Mouse (Mus musculus): ENCODE results near the gene Eddm3b.

Gene Eddm3b

DNA sequence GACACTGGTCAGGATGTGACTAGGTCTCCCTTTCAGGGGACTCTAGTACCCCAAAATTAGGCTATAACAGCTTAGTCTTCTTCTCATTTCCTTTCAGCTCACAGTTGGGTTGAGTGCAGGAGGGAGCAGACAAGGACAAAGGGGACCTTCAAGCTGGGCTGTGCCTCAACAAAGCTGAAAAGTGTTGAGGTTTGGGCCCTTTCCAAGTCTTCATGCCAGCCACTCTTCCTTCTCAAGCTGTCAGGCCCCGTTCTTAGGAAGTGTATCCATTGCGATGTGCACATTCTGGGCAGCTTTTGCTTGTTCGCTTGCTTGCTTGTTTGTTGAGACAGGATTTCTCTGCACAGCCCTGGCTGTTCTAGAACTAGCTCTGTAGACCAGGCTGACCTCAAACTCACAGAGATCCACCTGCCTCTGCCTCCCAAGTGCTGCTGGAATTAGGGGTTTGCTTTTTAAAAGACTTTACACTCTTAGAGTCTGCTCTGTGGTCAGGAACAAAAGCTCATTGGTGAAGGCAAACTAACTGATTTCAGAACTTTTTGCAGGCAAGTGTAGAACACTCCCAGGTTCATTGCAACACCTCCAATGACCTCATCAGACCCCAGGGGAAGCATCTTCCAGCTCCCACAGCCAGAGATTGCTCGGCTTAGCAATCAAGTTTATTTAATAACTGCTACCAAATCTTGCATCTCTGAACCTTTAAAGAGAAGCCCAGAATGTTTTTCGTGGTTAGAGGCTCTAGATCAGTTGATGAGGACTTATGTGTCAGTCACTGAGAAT is 19.9 kb upstream of the Eddm3b start:
- no peak for DNase-seq (ENCODE audit: low spot score)

DNA sequence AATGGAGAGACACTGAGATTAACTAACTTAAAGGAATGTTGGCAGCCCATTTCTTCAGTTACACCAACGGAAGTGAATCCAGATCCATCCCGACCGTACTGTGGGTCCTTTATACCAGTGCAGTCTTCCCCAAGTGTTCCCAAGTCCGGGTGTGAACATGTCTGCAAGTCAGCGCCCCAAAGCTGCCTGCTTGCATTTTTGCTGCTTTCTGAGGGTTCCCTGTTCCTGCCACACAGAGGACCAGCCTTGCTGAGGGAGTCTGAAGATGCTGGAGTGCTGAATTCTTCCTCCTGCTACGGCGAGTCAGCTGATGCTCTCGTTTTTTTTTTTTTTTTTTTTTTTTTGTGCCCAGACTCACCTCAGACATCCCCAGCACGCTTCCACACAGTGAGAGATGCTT is 19.3 kb upstream of the Eddm3b start:
- no peak for DNase-seq (ENCODE audit: low spot score)

DNA sequence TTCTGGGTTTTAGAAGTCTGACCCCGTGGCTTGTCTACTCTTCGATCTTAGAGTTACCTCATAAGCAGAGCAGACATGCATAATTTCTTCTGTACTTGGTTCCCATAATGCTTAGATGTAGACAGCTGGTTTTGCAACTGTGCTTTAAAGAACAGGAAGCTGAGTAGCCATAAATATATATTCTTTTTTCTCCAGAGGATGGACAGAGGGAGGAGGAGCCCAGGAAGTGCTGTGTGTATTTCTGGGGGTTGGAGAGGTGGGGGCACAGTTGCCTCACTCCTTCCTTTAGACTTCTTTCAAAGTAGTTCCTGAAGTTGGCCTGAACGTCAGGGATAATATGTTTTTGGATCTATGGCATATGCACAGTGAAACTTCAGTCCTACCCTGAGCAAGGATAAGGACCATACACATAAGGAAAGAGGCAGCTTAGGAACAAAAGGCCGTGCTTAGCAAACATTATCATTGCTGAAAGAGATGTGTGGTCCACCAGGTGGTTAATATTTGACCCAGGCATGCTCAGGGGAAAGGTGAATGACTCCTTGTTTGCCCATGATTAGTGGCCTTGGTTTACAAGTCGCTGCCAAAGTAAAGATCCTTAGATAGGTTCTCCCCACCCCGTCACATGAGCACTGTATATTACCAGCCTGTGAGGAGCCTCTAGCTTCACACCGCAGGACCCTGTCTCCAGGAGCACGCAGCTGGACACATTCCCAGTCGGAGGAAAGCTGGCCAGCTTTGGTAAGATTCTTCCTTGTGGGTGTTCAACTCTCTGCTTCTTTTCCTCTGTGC is 18.3 kb upstream of the Eddm3b start:
- DNase-seq (ENCODE audit: low spot score), result no peak

DNA sequence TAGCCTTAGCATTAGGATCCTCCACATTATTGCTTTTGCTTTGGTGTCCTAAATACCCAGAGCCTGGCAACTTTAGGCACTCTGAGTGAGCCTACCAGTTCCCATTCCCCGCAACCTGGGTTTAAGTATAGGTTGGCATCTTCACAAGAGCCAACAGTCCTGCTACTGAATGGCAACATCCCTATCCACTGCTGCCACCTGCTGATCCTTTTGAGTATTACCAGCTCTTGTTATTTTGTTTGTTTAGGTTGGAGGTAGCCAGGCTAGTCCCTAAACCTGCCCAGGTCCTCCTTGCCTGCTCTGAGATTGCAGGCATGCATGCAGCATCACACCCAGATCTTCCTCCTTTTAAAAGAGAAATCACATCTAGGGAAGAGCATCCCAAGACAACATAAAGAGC is 15.9 kb upstream of the Eddm3b start:
- peak; percentile 78 for DNase-seq (ENCODE audit: low spot score)

DNA sequence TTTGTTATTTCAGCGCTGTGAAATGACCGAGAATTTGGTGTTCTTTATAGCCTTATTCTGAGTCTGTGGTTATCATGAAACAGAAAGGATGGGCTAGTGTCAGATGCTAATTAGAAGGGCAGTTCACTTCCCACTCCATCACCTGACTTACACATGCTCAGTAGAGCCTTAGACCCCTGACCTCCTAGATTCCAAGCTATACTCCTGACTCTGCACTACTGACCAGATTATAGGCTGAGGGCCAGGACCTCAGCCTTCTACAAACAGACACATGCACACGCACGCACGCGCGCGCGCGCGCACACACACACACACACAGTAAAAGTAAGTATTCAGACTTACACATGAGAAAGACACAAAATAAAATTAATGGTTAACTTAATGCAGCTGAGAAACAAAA is 15.3 kb upstream of the Eddm3b start:
- DNase-seq (ENCODE audit: low spot score), result no peak

DNA sequence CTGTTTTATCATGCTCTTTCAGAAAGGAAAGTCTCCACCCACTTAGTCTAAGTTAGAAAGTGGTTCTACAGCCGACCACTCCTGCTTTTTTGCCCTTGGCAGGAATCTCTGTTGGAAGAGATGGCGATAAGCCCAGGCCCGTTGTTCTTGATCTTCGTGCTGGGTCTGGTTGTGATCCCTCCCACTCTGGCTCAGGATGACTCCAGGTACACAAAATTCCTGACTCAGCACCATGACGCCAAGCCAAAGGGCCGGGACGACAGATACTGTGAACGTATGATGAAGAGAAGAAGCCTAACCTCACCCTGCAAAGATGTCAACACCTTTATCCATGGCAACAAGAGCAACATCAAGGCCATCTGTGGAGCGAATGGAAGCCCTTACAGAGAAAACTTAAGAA is 12.9 kb upstream of the Eddm3b start:
- DNase-seq (ENCODE audit: low spot score), result no peak

DNA sequence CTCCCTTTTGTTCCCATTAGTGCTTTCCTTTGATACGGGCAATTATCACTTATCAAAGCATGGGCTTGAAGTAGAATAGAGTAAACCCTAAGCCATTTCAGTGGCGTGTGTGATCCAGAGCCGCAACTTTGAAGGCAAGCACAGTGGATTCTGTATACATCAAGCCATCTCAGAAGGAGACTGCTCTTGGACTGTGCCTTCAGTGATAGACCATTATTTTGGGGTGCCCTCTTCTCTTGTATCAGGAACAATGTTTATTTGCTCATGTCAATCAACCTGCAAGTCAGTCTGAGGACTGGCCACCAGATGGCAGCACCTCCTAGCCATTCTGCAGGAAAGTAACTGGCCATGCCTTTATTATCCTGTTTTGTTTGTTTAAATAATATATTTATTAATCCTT is 11.0 kb upstream of the Eddm3b start:
- peak; percentile 83 for DNase-seq (ENCODE audit: low spot score)

DNA sequence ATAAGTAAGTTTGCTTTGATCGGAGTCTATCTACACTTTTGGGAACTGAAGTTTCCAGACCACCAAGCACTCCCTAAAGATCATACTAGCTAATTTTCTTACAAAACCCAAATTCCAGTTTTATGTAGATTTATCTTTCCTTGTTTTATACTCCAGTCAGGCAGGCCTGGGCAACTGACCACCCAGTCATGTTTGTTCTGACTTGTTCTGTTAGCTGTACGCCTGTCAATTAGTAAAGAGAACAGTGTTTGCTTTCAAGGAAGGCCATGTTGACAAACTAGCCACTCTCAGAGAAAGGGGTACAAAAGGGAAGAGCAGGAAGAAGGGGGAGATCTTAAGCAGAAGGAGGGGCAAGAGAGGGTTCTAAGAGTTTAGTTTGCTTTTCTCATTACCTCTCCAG is 9.9 kb upstream of the Eddm3b start:
- no peak for DNase-seq (ENCODE audit: low spot score)

DNA sequence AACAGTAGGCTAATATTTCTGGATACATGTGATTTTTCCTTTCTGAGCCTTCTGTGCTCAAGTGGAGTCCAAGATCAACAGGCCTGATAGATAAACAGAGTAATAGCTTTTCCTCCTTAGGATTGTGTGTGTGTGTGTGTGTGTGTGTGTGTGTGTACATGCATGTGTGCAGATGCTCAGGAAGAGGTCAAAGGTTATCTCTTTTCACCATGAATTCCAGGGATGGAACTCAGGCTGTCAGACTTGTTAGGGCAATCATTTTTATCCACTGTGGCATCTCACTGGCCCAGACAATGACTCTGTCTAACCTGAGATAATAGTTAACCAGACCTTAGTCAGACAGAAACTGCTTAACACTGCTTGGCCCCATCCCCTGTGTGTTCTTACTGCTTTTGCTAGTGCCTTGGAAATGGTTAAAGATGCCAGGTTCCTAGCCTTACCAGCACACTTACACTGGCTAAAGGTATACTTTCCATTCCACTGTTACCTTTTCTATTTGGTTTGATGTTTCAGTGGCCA is 7.7 kb upstream of the Eddm3b start:
- DNase-seq (ENCODE audit: low spot score), result no peak

DNA sequence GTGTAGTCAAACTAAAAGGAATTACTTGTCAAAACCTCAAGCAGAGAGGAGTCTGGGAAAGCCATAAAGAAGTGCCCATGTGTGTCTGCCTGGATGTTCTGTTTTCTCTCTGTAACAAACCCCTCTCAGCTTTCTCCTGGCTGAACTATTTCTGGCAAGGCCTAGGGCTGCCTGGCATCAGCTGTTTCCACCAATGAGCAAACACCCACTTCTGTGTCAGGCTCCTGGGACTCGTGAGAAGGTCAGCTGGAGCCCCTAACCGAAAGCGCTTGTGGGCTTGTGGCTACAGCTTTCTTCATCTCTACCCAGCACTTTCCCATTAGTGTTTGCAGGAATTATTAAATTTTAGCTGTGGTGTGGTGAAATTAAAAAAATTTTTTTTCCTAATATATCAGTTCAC is 2.3 kb upstream of the Eddm3b start:
- DNase-seq (ENCODE audit: low spot score), result no peak

DNA sequence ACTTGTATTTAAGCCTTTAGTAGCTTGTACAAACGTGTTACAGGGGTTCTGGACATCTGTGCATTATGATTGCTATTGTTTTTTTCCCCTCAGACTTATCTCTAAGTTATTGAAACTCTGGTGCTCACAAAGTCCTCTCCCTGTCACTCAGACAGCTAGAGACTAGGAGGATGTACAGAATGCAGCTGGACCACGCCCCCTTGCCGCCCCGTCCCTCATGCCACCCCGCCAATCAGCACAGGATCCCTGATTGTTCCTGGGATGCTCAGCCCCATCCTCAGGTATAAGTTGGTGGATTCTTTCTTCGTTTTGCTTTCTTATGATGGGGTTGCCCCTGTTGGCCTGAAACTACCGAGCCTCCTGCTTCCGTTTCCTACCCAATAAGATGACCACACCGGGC is 750 bp upstream of the Eddm3b start:
- no peak for DNase-seq (ENCODE audit: low spot score)

DNA sequence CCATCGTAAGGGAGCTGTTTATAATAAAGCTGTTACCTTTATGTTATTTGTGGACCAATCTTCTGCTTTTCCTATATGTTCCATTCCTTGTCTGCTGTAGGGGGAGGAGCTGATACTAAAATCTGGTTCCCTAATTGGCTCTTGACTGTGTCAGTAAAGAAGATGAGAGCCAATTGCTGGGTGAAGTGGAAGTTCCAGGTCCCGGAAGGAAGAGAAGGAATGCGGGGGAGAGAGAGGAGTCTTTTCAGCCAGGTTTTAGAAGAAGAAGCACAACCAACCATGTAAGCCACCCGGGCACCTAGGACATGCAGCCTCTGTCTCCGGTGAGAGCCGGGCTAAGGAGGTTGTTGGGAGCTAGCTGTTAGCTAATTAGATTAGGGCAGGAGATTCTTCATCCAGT is 11.5 kb downstream of the Eddm3b start:
- no peak for DNase-seq (ENCODE audit: low spot score)

DNA sequence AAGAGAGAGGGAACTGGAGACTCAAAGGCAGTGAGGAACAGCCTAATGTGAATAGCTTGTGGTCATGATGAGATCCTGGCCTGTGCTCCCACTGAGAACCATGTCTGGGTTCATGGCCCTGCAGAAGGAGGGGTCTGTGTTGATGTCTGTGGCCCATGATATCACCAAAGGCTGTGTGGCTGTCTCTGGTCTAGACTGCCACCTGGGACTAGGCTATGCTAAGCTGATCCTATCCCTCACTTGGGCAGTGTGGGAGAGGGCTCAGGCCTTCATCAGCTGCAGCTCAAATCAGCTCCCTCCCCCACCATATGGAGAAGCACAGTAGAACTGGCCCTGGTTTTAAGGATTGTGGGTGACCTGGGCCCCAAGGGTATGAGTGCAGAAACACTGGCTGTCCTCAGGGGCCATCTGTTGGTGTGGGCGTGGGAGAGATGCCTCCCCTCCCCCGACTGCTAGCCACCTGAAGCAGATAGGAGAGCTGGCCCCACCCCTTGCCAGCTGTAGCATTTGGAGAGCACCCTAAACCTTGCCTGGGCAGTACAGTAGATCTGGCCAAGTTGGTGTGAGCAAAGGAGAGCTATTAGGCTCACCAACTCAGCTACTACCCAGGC is 13.5 kb downstream of the Eddm3b start:
- no peak for DNase-seq (ENCODE audit: low spot score)

DNA sequence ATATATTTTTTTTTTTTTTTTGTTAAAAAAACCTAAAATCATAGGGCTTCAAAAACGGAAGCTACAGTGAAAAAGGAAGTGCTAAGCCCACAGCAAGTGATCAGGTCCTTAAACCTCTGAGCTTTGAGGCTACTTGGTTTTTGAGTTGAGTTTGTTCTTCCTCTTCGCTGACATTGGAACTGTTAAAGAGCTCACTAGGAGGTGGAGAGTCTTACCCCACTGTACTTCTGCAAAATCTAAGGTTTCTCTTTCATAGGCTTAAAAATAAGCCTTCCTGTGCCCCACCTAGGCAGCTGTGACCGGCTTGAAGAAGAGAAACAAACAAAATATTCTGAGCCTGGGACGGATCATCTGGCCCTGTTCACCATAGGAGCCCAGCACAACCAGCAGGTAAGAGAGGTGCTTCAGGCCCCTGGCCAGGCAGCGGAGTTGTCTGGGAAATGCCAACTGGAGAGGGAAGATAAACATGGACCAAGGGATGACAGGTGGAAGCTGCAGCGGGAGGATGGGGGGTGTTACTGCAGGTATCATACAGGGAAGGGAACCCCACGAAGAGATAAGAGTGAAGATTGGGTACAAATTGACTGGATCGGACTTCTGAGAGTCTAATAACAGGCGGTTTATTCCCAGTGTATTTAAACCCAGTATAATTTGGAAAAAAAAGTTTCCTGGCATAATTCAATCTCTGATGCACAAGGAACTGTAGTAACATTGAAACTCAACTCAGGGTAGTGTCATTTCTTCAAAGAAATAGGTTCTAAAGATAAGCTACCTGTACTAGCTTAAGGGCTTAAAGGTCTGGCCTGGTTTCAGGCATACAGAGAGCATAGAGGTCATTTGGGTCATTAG is 14.8 kb downstream of the Eddm3b start:
- DNase-seq (ENCODE audit: low spot score), result no peak

DNA sequence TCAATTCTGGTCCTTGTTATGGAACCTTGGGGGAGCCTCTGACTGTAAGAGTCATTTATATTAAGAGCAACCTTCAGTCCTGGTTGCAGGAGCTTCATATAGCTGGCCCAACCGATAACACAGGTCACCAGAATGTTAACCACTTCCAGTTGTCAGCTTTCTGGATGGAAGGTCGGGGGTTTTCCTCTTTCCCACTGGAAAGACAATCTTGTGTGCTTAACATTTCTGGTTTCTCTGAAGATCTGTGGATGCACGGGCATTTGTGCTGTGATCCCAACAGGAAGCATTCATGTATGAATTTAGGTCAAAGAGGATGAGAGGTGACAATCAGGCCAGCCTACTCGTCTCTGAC is 15.4 kb downstream of the Eddm3b start:
- DNase-seq (ENCODE audit: low spot score), result no peak

DNA sequence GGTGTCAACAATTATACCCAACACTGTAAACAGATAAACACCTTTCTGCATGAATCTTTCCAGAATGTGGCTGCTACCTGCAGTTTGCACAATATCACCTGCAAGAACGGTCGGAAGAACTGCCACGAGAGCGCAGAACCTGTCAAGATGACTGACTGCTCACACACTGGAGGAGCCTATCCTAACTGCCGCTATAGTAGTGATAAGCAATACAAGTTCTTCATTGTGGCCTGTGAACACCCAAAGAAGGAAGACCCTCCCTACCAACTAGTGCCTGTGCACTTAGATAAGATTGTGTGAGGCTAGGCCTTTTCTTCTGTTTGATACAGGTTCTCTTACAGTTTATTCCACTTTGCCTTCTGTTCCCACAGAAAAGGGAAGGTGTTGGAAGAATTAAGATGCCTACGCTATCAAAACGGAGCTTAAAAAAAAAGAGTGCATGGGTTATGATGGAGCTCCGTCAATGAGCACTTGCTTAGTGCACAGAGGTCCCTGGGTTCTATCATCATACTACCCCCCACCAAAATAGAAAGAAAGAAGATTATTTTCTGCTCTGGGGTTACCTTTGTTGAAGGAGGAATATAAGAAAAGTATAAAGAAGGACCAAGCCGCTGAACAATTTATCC is 16.2 kb downstream of the Eddm3b start:
- DNase-seq (ENCODE audit: low spot score), result no peak

DNA sequence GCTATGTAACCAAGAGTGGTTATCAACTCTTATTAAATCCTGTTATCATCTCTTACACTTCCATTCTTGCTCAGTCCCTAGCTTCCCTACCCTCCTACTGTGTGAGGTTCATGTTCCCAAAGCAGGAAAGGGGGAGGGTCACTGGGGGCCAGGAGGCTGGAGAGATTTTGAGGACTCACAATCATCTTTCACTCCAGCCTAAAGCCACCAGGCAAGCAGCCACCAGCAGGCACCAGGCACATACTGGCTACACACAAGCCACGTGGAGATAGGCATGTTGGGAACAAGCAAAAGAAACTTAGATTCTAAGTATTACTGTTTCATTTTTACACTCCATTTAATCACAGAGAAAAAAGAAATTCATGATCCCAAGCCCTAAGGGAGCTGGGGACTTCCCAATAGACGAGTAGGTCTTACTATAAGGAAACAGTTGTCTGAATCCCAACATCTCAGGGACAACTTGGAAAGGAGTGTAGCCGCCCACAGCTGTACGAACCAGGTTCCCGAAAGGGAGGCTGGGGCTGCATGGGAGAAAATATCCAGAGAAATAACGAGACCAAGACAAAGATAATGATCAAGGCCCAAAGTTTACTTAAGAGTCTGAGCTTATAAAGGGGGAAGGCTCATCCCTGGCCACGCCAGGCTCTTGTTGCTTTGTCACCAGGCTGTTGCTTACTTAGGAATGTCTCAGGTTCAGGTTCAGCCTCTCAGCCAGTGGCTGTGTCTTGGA is 17.0 kb downstream of the Eddm3b start:
- DNase-seq (ENCODE audit: low spot score), result no peak

DNA sequence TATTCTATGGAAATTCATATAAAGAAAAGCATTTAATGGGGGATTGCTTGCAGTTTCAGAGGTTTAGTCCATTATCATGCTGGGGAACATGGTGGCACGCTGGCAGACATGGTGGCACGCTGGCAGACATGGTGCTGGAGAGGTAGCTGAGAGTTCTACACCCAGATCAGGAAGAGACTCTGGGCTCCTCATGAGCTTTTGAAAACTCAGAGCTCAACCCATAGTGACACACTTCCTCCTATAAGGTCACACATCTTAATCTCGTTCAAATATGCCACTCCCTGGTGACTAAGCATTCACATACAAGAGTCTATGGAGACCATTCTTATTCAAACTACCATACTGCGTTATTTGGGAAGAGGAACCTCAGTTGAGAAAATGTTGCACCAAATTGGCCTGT is 18.1 kb downstream of the Eddm3b start:
- no peak for DNase-seq (ENCODE audit: low spot score)

DNA sequence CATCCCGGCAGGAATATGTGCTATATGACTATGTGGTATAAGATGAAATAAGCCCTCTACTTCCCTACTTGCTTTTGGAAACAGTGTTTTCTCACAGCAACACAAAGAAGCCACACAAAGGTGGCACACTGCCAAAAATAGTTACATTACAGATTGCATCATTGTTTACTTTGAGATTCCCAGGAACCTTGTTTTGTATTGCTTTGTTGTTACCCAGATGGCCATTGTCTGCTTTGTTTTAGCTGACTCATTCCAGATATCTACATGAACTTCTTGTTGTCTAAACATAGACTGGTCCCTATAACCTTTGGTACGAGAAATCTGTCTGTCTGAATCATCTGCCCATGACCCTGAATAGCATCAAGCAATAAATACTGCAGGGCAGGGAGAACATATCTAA is 26.1 kb downstream of the Eddm3b start:
- DNase-seq (ENCODE audit: low spot score), result no peak

DNA sequence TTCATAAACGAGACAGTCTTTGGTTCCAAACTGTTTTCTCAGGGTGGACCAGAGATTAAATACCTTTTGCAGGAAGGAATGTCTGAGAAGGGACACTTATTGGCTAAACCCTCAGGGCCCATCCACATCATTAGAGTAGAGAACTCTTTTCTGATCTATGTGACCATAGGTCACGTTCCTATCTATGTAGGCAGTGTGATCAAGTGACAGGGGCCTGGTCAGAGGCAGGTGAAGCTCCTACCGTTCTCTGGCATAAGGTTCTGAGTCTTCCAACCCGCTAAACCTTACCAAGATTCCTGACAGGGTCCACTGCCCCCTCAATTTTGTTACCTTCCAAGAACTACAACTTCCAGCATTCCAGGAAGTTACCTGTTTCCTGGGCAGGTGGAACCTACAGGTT is 27.9 kb downstream of the Eddm3b start:
- DNase-seq (ENCODE audit: low spot score), result no peak

DNA sequence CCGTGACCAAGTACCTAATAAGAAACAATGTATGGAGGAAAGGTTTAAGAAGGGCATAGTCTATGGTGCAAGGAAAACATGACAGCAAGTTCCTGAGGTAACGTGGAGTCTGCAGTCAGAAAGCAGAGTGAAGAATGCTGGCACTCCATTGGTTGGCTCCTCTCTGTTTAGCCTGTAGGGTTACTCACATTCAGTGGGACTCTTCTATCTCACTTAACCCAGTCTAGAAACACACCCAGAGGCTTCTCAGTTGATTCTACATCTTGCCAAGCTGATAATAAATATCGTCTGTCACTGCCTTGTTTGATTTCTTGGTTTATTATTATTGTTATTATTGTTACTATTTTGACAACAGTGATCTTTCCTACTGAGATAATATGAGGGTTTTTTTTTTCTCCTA is 28.3 kb downstream of the Eddm3b start:
- no peak for DNase-seq (ENCODE audit: low spot score)
